Mouse (Mus musculus) kidney, adult 9 months (tissue): ENCODE results near the gene 1700069L16Rik.
A peak's percentile ranks its signal among the peaks of the same experiment; 100 is the strongest.

Experiments used
- DNase-seq: peaks from one replicate; pipeline ENCODE4 v3.0.0; 2022

Gene 1700069L16Rik

DNA sequence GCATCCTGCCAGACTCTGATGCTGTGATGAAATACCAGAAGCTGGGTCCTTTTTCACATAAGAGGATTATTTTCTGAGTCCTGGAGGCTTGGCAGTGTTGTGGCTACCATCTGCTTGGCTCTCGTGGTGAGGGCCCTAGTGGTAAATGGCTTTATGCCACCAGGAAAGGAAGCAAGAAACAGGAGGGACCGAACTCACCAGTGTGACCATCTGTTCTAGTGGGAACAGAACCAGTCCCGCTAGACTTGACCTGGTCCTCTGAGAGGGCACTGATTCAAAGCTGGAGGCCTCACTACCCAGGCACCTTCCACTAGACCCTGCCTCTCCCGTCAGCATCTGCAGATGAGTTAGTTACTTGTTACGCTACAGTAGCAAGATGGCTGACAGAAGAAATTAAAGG, 41.3 kb downstream of the 1700069L16Rik start:
- no peak for DNase-seq

DNA sequence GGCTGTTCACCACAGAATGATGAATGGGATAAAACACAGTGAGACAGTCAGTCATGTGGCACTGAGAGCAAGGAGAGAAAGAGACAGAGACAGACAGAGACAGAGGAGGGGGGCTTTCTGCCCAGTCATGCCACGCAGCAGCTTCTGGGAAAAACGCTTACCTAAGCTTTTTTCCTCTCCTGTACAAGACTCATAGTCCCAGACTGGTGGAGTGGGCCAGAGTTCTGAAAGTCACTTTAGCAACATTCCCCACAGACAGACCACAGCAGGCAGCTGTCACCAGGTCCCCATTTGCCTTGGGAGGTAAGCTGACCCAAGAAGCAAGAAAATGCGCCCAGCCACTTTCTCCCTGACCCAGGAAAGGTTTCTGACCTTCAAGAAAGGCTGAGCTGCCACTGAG, 42.1 kb downstream of the 1700069L16Rik start:
- no peak for DNase-seq

DNA sequence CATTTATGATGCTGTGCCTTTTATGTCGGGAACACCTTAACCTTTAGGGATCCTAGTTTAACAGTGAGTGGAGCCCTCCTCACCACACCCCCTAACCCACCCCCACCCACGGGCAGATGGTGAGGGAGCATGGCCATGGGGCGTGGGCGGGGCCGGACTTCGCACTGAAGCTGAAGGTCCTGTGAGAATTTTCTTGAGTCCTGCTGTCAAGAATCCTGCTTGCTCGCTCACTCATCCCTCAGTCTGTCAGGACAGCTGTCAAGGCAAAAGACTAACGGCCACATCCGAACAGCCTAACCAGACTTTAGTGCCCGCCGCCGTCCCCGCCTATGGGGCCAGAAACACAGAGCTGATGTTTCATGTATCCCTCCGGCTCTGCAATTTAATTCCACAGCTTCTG, 43.4 kb downstream of the 1700069L16Rik start:
- DNase-seq, result no peak

DNA sequence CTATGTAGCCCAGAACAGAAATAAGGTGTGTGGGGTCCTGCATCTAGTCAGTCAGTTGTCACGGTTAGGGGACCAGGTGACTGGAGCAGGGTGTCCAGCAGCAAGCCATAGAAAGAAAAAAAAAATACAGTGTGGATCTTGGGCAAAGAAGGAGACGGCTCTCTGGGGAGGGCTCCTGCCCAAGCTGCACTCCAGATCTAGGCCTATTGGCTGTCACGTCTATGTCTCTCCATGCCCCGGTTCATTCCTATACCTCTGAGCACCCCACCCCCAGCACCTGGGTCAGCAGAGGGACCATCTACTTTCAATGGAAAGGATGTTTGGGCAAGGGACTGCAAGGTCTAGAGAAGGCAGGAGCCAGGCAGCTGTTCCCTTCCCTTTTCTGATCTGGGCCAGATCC, 45.1 kb downstream of the 1700069L16Rik start:
- DNase-seq, result no peak

DNA sequence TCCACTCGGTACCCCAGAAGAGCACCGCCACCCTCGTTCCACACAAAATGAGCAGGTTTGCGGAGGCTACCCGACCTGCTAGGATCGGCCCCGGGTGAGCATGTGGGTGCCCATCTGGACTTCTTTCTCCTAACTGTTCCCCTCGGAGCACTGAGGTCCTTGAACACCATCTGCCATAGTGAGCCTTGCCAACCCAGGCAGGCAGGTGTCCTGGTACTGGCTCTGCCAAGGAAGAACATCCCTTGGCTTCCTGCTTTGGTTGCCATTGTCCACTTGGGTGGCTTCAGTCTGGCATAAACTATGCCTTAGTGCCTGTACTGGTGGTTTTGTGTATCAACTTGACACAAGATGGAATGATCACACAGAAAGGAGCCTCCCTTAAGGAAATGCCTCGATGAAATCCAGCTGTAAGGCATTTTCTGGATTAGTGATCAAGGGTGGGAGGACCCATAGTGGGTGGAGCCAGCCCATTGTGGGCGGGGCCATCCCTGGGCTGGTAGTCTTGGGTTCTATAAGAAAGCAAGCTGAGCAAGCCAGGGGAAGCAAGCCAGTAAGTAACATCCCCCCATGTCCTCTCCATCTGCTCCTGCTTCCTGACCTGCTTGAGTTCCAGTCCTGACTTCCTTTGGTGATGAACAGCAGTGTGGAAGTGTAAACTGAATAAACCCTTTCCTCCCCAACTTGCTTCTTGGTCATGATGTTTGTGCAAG, 45.7 kb downstream of the 1700069L16Rik start:
- no peak for DNase-seq

DNA sequence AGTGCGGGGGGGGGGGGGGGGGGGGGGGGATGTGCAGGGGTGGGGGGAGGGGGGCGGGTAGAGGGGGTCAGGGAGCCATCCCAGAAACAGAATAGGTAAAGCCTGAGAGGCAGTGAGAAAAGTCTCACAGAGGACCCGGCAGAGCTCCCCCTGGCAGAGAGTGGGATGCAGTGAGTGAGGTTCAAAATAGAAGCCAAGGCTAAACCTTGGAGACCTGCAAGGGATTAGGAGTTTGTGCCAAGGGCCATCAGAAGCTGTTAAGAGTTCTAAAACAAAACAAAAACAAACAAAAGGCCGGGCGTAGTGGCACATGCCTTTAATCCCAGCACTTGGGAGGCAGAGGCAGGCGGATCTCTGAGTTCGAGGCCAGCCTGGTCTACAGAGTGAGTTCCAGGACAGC, 47.0 kb downstream of the 1700069L16Rik start:
- no peak for DNase-seq

DNA sequence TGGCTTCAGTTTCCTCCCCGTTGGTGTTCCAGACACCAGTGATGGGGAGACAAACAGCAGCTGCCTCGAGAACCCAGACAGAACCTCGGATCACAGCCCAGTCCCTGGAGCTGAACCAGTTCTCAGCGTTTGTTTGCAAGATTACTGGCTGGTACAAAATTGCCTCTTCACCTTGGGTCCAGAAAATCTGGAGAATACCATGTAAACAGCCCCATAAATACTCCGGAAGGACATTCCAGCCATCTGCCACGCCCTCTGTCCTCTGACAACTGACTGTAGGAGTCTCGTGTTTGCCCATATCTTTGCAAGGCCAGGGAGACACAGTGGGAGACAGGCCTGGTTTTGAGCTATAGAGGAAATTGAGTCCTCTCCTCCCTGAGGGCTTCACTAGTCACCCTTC, 49.7 kb downstream of the 1700069L16Rik start:
- DNase-seq, result no peak

DNA sequence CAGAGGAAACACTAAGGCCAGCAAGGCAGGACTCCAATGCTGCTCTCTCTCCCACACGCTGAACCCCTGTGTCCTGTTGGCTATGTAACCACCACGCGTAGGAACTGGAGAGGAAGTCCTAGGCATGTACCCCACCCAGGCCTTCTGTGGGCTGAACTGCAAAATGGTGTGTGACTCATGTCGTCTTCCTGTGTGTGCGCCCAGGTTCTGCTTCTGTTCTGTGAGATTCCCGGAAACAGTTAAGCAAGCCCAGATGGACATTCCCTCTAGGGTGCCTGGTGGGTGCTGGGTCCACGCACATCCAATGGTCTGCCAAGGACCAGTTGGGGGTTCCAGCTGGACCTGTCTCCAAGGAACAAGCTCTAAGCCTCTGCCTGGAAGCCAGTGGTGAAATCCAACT, 52.1 kb downstream of the 1700069L16Rik start:
- DNase-seq, result peak; percentile 44

DNA sequence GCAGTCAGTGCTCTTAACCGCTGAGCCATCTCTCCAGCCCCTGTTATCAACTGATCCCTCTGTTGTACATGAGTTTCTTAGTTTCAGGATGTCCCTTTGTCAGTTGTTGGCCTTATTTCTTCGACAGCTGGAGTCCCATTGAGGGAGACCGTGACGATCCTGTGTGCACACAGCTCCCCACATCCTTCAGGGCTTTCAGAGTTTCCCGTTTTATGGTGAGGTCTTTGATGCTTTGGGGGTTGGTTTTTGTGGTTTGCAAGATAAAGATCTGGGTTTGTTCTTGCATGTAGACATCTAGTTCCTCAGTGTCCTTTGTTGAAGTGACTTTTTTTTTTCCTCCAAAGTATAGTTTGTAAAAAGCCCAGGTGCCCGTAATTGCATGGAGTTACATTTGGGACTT, 54.0 kb downstream of the 1700069L16Rik start:
- no peak for DNase-seq

DNA sequence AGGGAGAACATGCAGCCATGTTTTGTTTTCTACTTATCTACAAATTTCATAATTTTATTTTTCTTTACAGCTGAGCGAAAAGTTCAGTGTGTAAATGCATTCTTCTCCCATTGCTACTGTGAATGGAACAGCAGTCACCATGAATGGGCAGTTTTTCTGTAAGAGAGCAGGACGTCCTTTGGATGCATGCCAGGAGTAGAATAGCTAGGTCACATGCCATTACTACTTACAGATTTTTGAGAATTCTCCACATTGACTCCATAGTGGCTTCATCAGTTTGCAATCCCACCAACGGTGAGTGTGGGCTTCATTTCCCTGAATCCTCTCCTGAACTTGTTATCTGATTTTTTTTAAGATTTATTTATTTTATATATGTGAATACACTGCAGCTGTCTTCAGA, 54.5 kb downstream of the 1700069L16Rik start:
- DNase-seq, result no peak

DNA sequence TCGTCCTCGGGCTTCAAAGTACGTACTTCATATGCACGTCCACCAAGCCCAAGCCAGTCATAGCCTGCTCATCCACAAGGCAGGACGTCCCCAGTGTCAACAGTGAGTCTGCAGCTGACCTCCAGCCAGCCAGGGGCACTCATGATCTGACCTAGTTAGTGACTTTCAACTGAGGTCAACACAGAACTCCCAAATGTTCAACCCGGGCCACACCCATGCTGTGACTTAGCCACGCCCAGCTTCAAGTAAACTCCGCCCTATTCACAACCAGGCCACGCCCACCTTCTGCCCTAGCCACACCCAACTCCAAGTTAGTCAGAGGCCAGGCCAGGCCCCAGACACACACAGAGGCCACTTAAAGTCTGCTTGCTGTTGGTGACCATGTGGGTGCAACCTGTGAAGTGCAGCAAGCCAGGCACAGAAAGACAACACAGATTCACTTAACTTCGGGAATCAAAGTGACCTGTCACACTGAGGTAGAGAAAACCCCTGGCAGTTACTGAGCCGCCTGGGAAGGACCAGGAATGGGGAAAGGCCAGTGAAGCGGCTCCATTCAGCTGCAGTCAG, 59.9 kb downstream of the 1700069L16Rik start:
- no peak for DNase-seq

DNA sequence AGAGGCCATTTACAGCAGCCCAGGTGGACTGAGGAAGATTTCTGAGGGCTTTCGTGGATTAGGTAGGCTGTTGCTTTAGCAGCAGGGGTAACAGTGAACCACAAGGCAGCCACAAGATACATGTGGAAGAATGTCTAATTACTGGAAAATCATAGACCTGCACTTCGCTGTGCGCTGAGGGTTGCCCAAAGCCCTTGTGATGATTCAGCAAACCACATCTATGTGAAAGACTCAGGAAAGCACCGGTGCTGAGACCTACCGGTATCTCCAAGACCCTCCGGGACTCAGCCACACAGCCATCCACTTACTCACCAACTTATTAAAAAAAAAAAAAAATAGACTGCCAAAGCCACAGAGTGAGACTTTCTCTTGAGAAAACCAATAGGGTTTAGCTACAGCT, 60.4 kb downstream of the 1700069L16Rik start:
- no peak for DNase-seq

DNA sequence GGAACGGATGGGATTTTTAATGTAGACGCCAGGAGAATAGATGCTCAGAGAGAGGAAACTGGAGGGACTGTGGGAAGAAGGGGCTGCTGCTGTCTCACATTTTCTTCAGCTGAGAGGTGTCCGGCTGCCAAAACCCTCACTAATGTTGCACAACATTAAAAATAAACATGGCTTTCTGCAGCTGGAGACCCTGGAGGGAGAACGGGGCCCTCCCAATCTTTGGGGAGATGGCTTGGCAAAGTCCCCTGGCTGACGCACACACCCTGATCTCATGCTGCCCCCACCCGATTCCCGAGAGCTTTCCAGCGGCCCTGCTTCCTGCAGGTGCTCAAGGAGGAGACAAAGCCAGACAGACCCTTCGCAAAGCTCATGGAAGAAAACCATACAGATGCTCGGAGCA, 63.7 kb downstream of the 1700069L16Rik start:
- no peak for DNase-seq

DNA sequence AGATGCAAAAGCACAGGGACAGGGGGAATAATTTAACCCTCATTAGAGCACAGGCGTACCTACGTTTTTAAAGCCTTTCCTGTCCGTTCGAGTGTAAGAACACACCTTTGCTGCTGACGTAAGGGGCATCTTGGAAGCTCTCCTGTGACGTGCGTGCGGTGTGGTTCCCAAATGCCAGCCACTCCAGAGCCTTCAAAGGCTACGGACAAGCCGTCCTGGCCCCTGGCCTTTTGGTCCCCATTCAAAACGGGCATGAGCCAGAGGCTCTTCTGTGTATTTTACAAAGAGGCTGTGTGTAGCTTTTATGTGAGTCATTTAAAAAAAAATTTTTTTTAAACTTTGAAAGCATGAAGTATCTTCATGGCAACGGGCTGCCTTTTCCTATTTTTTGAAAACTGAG, 69.8 kb downstream of the 1700069L16Rik start:
- no peak for DNase-seq

DNA sequence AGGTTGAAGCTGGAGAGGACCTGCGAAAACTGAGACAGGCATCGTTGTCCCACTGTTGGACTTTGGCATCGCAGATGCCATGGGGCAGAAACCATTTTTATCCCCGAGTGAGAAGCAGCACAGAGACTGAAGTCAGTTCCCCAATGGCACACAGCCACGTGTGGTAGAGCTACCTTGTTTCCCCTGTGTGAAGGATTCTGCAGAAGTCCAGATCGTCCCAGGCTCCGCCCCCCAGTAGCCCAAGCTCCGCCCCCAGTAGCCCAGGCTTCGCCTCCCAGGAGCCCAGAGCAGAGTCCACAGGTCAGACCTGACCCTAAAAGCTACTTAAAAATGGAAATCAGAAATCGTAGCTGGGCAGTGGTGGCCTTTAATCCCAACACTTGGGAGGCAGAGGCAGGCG, 70.4 kb downstream of the 1700069L16Rik start:
- DNase-seq, result no peak

DNA sequence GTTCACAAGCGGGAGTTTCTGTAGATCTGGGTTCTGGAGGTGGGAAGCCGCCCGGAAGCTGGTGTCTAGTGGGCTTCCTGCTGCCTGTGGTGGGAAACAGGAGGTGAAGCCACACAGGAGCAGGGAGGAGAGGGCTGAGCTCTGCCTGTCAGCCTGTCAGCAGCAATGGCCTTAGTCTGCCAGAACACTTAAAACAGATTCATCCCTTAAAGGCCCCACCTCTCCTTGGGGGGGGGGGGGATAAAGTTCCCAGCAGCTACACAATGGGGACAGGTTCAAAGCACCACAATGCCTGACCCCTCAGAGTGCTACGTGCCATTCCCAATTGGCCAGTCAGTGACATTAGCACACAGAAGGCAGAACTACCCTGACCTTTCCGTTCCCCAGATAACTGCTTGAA, 72.4 kb downstream of the 1700069L16Rik start:
- no peak for DNase-seq

DNA sequence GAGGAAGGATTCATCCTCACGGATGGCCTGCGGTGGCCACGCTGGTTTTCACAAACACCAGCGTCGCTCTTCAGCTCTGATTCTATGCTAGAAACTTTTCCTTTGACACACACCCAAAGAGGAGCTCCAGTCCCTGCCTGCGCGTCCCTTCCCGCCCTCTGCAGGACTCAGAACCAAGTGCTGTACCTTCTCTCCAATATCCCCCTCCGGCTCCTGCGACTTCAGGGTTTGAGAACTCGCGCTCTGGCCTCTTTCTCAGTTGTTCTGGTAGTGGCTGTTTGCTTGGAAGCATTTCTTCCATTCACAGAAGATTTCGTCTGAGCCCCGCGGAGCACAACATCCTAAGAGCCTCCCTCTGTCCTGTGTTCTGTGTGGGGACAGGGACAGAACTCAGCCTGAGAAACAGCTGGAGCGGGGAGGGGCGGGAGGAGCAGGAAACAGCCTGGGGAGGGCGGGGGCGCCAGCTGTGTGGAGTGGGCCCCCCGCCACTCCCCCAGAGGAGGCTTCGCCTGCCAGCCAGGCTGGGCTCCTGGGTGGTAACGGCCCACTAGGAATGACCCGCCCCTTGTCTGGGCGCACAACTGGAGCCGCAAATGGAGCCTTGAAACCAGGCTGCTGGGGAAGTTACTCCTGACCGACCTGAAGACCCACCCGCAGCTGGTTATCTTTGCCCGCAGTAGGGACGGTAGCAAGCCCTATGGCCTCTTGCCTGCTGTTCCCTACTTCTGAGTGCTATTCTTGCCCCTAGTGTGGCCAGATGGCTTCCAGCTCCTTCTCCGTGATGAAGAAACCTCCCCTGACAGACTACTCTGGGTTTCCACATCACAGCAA, 74.3 kb downstream of the 1700069L16Rik start, which contains the start of gene Cmklr1:
TSS of gene Cmklr1 (minus strand) at position 392 of the 831 bp plus-strand sequence.
- DNase-seq, result no peak

DNA sequence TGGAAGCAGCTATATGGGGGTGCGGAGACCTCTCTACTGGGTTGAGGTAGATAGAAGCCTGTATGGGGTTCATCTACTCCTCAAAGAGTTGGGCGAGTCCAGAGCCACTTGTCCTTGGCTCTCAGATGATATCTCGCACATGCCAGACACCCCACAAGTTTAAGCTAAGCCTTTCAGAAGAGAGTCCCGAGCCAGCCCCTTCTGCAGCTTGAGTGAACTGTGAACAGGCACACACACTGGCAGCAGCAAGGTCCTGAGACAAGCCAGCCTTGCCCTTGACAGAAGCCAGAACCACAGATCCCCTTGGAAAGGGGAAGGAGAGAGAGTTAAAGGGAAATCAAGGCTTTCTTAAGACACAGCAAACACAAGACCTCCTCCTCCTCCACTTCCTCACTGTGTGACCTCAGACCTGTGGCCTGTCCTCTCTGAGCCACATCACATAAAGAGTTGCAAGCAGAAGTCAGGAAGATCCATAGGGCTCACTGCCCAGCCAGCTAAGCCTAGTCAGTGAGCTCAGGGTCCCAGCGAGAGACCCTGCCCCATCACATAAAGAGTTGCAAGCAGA, 75.8 kb downstream of the 1700069L16Rik start:
- DNase-seq, result no peak

DNA sequence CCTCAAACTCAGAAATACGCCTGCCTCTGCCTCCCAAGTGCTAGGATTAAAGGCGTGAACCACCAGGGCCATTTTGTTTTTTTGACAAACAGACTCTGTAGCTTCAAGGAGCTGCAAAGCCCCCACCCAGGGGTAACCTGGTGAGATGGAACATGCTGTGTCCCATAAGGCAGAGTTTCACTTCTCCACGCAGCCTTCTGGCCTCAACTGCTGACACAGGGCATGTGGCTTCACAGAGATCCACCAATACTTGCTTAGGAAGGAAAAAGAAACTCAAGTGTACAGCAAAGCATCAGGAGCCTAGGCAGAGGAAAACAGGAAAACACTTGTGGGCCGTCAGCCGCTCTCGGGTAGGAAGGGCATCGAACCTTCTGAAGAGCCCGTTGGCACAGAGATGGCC, 77.4 kb downstream of the 1700069L16Rik start:
- DNase-seq, result no peak

DNA sequence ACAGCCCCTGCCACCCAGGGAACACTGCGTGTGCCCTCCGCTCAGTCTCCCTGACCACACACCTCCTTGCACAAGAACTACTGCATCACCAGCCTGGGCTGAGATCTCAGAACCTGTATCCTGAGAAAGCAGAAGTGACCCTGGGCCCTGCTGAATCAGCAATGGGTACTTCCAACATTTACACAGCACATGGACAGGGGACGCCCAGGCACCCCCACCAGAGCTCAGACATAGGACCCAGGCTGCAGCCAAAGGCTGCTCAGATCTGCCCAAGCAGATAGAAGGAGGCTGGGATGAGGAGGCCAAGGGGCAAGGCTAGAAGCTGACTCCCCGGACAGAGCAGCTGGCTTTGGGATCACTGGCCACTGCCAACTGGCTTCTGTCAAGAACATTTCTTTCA, 80.1 kb downstream of the 1700069L16Rik start:
- no peak for DNase-seq

DNA sequence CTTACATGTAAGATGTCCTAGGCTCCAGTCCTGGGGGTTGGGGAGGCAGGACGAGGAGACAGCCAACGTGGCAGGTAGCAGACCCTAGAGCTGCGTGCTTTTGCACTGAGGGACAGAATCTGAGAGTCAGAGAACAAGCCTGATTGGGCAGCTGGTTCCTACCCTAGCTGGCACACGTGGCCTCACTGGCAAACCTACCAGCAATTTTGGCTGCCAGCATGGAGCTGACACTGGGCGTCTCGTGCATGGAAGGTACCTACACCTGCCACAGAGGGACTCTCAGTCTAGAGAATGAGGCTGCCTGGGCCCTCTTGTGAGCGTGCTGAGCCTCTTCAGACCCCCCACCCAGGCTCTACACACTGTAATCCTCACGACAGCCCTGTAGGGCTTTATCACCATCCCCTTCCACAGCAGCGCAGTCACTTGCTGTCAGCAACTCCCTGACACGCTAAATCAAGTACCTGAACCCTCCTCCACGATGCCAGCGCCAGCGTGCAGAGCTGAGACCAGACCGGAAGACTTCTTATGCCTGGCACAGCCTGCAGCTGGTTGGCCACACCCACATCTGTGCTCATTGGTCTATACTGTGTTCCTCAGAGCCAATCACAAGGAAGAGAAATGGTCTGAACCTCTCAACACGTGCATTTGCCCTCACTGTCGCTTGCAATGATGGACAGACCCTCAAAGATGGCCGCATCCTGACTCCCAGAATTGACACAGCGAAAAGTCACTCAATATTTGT, 81.3 kb downstream of the 1700069L16Rik start:
- no peak for DNase-seq
